Mouse (Mus musculus) embryonic fibroblast, embryonic 13.5 days (primary cell): ENCODE data around the gene Acox3. TPM values are rescaled to one million over a fixed set of nuclear protein-coding genes. Genes with fewer than 3 reads are reported as not detected.

Source experiments
- H3K27ac ChIP-seq: 2 replicates; pipeline ENCODE4 v1.5.1; 2012; ENCODE audit warnings: low read length, control low read depth, inconsistent platforms; ENCODE audit not compliant: insufficient read depth
- H3K4me1 ChIP-seq: 2 replicates; pipeline ENCODE4 v1.6.1; 2011; ENCODE audit warnings: low read length; ENCODE audit not compliant: control insufficient read depth, insufficient read depth
- H3K4me3 ChIP-seq: 2 replicates; pipeline ENCODE4 v1.5.1; 2011; ENCODE audit warnings: mild to moderate bottlenecking, control low read depth, low read length; ENCODE audit not compliant: insufficient read depth
- CTCF ChIP-seq: IDR thresholded peaks from 2 replicates; pipeline ENCODE4 v1.5.1; 2011; ENCODE audit warnings: mild to moderate bottlenecking, control low read depth, low read length, moderate library complexity, borderline replicate concordance; ENCODE audit not compliant: insufficient read depth
- POLR2A ChIP-seq: IDR thresholded peaks from 2 replicates; pipeline ENCODE4 v1.6.1; 2011; ENCODE audit warnings: low read depth, mild to moderate bottlenecking, control low read depth, low read length, moderate library complexity
- polyA plus RNA-seq: library from polyadenylated mRNA; stranded (reverse); fragments of >200 nt; gene quantifications from 2 replicates; pipeline ENCODE4 v1.2.4, GENCODE M21; 2011; ENCODE audit warnings: low read depth; ENCODE audit not compliant: missing spikeins, insufficient read length

The Acox3 gene
- polyA plus RNA-seq, 1 experiment: 24.9 TPM

- no peak for TF ChIP-seq POLR2A
- TF ChIP-seq CTCF: no peak
- no peak overlapping the region for H3K27ac ChIP-seq
- H3K4me3 ChIP-seq: no peak overlapping the region
- H3K4me1 ChIP-seq: no peaks in the 10 kb centered on the region; the same call in 1 of the 2 replicates
Observed at GRCm38 (mm10) chr5:35644082-35644481, 61.2 kb downstream of the Acox3 start.

DNA sequence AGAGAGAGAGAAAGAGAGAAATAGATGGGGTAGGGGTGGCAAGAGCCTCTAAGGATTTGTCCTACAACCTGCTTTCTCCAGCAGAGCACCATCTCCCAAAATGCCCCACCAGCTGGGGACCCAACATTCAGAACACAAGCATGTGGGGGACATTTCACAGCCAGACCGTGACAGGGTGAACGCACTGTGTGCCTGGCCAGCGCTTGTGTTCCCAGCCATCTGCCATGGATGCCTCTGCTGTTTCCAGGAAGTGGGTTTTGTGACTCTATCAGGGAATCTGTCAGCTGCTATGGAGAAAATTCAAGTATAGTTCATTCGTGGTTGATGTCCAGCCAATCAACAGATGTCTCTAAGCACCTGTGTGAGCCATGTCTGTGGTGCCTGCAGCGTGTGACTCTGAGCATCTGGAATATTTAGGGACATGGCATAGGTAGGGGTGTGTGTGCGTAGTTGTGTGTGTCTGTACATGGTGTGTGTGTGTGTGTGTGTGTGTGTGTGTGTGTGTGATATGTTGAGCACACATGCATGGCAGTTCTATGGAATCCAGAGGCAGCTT lies 63.2 kb downstream of the Acox3 start:
- H3K4me3 ChIP-seq: no peak overlapping the region
- no peaks in the 10 kb centered on the region; the same call in 1 of the 2 replicates for H3K4me1 ChIP-seq
- no peak for TF ChIP-seq CTCF
- TF ChIP-seq POLR2A: no peak
- H3K27ac ChIP-seq: no peak overlapping the region

GRCm38 (mm10) chr5:35646927-35647326 lies 64.1 kb downstream of the Acox3 start:
- H3K4me3 ChIP-seq: no peak overlapping the region
- no peak overlapping the region for H3K27ac ChIP-seq
- TF ChIP-seq POLR2A: no peak
- no peak for TF ChIP-seq CTCF
- H3K4me1 ChIP-seq: no peaks in the 10 kb centered on the region; the same call in 1 of the 2 replicates

DNA sequence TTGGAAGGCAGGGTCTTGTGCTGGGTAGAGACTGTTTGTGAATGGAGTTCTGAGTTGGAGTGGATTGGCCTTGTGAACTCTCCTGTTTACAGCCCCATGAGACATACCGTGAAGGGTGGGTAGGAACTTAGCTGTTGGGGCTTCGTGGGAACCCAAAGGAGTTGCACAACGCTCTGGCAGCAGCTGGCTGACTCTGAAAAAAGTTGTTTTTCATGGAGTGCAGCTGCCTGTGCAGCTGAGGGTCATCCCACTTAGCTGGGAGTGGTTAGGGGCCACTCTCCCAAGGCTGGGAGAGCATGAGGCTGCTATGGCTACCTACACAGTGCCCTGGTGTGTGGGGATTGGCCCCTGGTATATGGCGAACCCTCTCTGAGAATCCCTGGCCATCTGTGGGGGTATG lies 64.7 kb downstream of the Acox3 start:
- TF ChIP-seq POLR2A: no peak
- TF ChIP-seq CTCF: no peak
- Histone ChIP-seq H3K27ac (no peak overlapping the region), H3K4me1 (no peaks in the 10 kb centered on the region; the same call in 1 of the 2 replicates), H3K4me3 (no peak overlapping the region)

DNA sequence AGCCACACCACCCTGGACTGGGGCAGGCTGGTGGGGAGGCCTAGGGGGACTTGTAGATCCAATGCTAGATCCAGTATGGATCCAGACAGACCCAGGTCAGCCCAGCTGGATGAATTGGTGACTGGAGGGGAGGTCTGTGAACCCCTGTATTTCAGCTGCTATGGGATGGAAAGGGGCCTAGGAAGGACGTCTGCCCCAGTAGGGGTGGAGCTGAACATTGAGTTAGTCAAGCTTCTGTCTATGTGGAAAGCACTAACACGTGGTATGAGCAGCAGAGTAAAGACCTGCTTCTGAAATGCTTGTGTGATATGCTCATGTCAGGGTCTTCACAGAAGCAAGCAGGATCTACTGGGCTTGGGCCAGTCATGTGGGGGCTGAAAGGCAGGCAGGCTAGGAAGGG lies 65.4 kb downstream of the Acox3 start:
- H3K4me3 ChIP-seq: no peak overlapping the region
- H3K4me1 ChIP-seq: no peaks in the 10 kb centered on the region; the same call in 1 of the 2 replicates
- no peak overlapping the region for H3K27ac ChIP-seq
- TF ChIP-seq POLR2A (no peak), CTCF (no peak)

DNA sequence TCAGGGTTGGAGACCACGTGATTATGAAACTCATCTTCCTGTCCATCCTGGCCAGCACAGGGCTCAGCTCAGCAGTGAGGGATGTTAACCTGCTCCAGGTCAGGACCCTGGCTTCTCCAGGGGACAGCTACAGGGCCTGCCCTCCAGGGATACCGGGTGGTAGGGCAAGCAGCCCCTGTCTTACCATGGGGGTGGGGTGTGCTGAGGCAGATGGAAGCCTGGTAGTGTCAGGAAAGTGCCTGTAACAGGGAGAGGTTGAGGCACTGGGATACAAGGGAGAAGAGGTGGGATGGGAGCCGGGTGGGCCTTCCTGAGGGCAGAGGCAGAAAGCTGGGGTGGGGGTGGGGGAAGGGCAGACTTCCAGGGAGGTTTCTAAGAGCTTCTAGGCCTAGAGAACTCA lies 69.5 kb downstream of the Acox3 start:
- TF ChIP-seq CTCF (no peak), POLR2A (no peak)
- H3K4me1 ChIP-seq: no peaks in the 10 kb centered on the region
- no peak overlapping the region for H3K4me3 ChIP-seq
- no peak overlapping the region for H3K27ac ChIP-seq

- TF ChIP-seq POLR2A: no peak
- TF ChIP-seq CTCF: no peak
- Histone ChIP-seq H3K27ac (no peak overlapping the region), H3K4me1 (no peaks in the 10 kb centered on the region), H3K4me3 (no peak overlapping the region)
Observed at GRCm38 (mm10) chr5:35652872-35653271, 70.0 kb downstream of the Acox3 start.

GRCm38 (mm10) chr5:35653743-35654395 lies 71.0 kb downstream of the Acox3 start:
- H3K27ac ChIP-seq: no peak overlapping the region
- no peaks in the 10 kb centered on the region for H3K4me1 ChIP-seq
- TF ChIP-seq CTCF: no peak
- no peak for TF ChIP-seq POLR2A

DNA sequence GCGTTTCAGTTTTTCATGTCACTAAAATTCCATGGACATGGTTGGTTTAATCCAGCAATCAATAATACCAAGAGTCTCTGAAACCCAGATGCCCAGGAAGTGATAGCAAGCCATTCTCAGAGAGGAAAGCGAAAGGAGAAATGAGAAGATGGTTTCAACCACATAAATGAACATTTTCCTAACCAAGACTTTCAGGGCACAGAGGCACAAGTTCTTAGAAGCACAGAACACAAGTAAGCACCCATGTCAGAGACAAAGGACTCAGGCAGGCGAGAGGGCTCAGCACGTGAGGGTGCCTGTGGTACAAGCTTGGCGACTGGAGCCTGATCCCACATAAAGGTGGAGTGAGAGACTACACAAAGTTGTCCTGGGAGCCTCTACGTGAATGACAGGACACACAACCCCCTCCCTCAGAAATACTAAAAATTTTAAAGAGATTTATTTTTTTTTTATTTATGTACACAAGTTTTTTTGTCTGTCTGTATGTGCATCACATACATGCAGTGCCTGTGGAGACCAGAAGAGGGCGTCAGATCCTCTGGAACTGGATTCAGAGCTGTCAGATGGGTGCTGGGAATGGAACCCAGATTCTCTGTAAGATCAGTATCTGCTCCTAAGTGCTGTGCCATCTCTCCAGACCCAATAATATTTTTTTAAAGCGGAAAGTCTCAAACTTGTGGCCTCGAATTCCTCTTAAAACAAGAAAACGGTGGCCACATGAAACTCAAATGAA lies 73.1 kb downstream of the Acox3 start:
- H3K27ac ChIP-seq: no peak overlapping the region
- H3K4me1 ChIP-seq: no peaks in the 10 kb centered on the region
- H3K4me3 ChIP-seq: no peak overlapping the region
- TF ChIP-seq POLR2A: no peak
- no peak for TF ChIP-seq CTCF

More at GRCm38 (mm10) chr5:35653743-35654395, 71.0 kb downstream of the Acox3 start:
- H3K4me3 ChIP-seq: no peak overlapping the region

- Histone ChIP-seq H3K27ac (no peak overlapping the region), H3K4me3 (no peak overlapping the region)
- TF ChIP-seq POLR2A: no peak
- TF ChIP-seq CTCF: no peak
Observed at GRCm38 (mm10) chr5:35659503-35659902, 76.7 kb downstream of the Acox3 start.

More at GRCm38 (mm10) chr5:35659503-35659902, 76.7 kb downstream of the Acox3 start:
- H3K4me1 ChIP-seq: no peaks in the 10 kb centered on the region
